Mouse (Mus musculus) brain, embryonic 14.5 days (tissue): ENCODE results near the gene Csnk1e.

ENCODE experiments used
- CTCF ChIP-seq: fragments of 200-500 bp; IDR thresholded peaks from 2 replicates; pipeline ENCODE4 v1.5.1; 2012; ENCODE audit warnings: inconsistent platforms, mild to moderate bottlenecking, moderate library complexity, borderline replicate concordance; ENCODE audit not compliant: insufficient read depth, insufficient read length; ENCODE audit errors: extremely low read depth
- POLR2A ChIP-seq: fragments of 200-500 bp; IDR thresholded peaks from 2 replicates; pipeline ENCODE4 v1.6.1; 2012; ENCODE audit warnings: mild to moderate bottlenecking, inconsistent platforms, borderline replicate concordance; ENCODE audit not compliant: poor library complexity, insufficient read depth, insufficient read length, severe bottlenecking; ENCODE audit errors: extremely low read depth

GRCm38 (mm10) chr15:79402836-79403762 is 52.3 kb downstream of the Csnk1e start, which contains the start of gene Tmem184b:
- TF ChIP-seq CTCF (no peak), POLR2A (peak; percentile 97)
